Mouse (Mus musculus) erythroblast, embryonic 14.5 days (primary cell): Measurements from ENCODE around the gene Cdk18.

Experiments
- GATA1 ChIP-seq: IDR thresholded peaks from 2 replicates; pipeline ENCODE4 v1.6.1; 2012; ENCODE audit warnings: low read length, inconsistent platforms, mixed read lengths
- TAL1 ChIP-seq: IDR thresholded peaks from 3 replicates; pipeline ENCODE4 v1.6.1; 2012; ENCODE audit warnings: low read length, inconsistent platforms, mixed read lengths

DNA sequence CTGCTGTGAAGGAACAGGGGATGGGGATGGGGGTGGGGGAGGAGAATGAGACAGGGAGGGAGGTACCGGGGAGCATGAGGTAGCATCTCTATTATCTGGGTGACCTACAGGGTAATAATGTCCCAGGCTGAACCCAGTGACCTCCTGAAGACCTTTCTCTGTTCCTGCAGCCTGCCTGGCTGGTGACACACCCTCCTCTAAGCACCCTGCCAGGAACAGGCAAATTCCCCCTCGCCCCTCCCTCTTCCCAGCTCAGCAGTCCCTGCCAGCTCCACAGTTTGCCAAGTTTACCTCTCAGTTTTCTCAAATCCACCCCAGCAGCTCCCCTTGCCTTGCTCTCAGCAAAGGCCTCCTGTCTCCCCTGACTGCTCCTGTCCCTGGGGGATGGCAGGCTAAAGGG is 19.3 kb upstream of the Cdk18 start:
- TF ChIP-seq TAL1: no peak
- TF ChIP-seq GATA1: no peak
